Mouse (Mus musculus) lung, postnatal 0 days (tissue): ENCODE measurements at regions not wholly inside any gene's neighbourhood (a gene's known extent, or its start where the extent isn't known, plus 50 kb on each side); places are given as distances from the start of the nearest gene placed in this dataset.

ENCODE experiments used
- CTCF ChIP-seq: IDR thresholded peaks from 2 replicates; pipeline ENCODE4 v1.5.1; 2016; ENCODE audit warnings: antibody characterized with exemption, mild to moderate bottlenecking
- EP300 ChIP-seq: IDR thresholded peaks from 2 replicates; pipeline ENCODE4 v1.6.1; 2016; ENCODE audit warnings: antibody characterized with exemption, mild to moderate bottlenecking, control low read depth

GRCm38 (mm10) chr1:45181632-45182031, 129.7 kb upstream of the Col3a1 start:
- TF ChIP-seq EP300 (no peak), CTCF (no peak)
